Mouse (Mus musculus): ENCODE data around the gene Gm16181. TPM values are rescaled to one million over a fixed set of nuclear protein-coding genes. Genes with fewer than 3 reads are reported as not detected.
A peak's percentile ranks its signal among the peaks of the same experiment; 100 is the strongest.

Gene Gm16181
- 0.62 TPM in 1 of 2 replicates, not detected in the other for polyA plus RNA-seq (2015; fragmentation: Nextera tagmentation; extraction: Ambion mirVana)

DNA sequence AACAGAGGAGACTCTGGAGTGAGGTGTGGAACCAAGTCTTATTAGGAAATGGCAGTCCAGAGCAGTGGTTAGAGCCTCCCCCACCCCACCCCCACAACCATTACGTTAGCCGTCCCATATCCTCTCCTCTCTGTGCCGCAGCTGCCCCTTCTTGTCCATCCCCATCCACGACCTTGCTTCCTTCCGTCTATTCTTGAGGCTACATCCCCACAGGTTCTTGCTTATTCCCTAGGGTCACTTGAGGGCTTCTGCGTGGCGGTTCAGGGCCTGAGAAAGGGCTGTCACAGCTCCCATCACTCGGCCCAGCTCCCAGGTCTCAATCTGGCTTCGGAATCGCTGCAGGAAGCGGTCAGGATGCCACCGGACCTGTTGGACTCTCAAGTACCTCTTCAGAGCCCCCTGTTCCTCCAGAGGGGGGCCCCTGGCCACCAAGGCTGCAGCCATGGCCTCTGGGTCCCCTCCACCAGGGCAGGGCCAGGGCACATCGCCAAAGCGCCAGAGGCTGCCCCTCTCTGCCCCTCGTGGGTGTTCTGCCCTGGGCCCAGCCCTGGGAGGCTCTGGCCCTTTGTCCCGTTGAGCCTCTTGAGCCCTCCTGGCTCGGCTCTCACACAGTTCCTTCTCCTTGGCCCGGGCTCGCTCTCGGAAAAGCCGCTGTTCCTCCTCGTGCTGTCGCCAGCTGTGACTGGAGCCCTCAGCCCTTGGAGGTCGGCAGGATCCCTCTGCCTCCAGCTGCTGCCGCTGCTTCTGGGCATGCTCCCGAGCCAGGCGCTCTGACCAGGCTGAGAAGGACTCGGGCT is at the start of gene Gm16181:
Gene Gm16181, plus strand, starts transcription at position 679 of the 797 bp plus-strand sequence.
- 85% methylated on average over 28 of the region's 28 CpGs for WGBS
- H3K4me3 ChIP-seq (replicated peaks; ENCODE audit: low read length): no peak within 1 kb of the TSS
- H3K9me3 ChIP-seq (ENCODE audit: control insufficient read depth, low read length): no peaks in the 10 kb centered on the region
- H3K9ac ChIP-seq (replicated peaks; ENCODE audit: low read depth, low read length): no peak within 1 kb of the TSS
- no peak within 1 kb of the TSS for H3K27ac ChIP-seq (ENCODE audit: low read length)
- no peak for ATAC-seq
- peaks cover 7% of the 10 kb centered on the region; the same call in 1 of the 2 replicates for H3K36me3 ChIP-seq (ENCODE audit: control insufficient read depth, insufficient read depth)
- no peak within 1 kb of the TSS for H3K4me2 ChIP-seq (ENCODE audit: low read length)
- H3K4me1 ChIP-seq (replicated peaks; ENCODE audit: control insufficient read depth, insufficient read depth, low read length): no peaks in the 10 kb centered on the region
- H3K27me3 ChIP-seq (replicated peaks; ENCODE audit: control insufficient read depth, insufficient read depth, low read length): no peaks in the 10 kb centered on the region

DNA sequence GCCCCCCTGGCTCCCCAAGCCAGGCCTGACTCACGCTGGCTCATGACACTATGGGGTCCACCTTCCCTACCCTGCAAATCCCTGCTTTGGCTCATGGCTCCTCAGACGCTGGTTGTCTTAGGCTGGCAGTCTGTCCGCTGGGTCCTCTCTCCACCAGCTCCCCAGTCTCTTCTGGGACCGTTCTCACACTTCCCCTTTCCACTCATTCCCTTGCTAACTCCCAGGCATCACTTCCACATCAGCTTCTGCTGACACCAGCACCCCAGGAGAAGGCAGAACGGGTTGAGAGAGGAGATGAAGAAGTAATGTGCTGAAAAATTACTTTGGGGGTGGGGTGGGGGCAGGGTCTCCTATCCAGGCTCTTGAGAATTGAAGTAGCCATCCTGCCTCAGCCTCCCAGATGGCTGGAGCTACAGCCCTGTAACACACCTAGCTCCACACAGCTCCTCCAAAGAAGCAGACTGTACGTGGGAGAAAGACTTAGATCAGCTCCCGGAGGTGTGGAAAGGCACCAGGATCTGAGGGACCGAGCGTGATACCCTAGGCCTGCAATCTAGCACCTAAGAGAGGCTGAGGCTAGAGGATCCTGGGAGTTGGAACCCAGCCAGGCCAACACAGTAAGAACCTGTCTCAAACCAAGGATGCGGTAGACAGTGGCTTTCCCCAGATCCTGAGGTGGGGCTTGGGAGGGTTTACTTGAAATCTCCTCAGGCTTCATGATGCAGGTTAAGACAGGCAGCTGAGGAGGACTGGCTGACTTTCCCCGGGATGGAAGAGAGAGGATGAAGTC is 48.0 kb upstream of the Gm16181 start:
- Histone ChIP-seq H3K36me3 (ENCODE audit: control insufficient read depth, insufficient read depth) (no peaks in the 10 kb centered on the region), H3K4me1 (replicated peaks; ENCODE audit: control insufficient read depth, insufficient read depth, low read length) (no peaks in the 10 kb centered on the region), H3K4me2 (ENCODE audit: low read length) (no peak overlapping the region), H3K4me3 (replicated peaks; ENCODE audit: low read length) (no peak overlapping the region), H3K9me3 (ENCODE audit: control insufficient read depth, low read length) (no peaks in the 10 kb centered on the region), H3K27me3 (replicated peaks; ENCODE audit: control insufficient read depth, insufficient read depth, low read length) (no peaks in the 10 kb centered on the region), H3K9ac (replicated peaks; ENCODE audit: low read depth, low read length) (no peak overlapping the region), H3K27ac (ENCODE audit: low read length) (no peak overlapping the region)
- WGBS: 74% methylated on average over 11 of the region's 11 CpGs
- no peak for ATAC-seq

DNA sequence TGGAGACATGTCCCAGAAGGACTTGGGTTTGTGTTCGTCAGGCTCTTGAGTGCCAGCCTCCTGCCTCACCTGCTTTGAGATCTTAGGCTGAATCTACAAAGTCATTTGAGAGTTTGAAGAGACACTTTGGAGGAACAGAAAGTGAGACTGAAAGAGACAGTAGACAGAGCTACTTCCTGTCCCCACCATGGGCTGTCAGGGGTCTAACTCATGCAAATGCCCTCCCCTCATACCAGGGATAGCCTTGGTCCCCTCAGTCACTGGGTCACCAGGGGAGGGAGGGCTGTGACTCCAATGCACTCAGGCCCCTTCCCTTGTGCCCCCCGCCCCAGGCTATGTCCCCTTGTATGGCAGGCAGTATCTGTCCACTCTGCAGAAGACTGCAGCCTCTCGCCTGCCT is 47.3 kb upstream of the Gm16181 start:
- no peak for ATAC-seq
- Histone ChIP-seq H3K27me3 (replicated peaks; ENCODE audit: control insufficient read depth, insufficient read depth, low read length) (no peaks in the 10 kb centered on the region), H3K27ac (ENCODE audit: low read length) (no peak overlapping the region), H3K4me3 (replicated peaks; ENCODE audit: low read length) (no peak overlapping the region), H3K9me3 (ENCODE audit: control insufficient read depth, low read length) (no peaks in the 10 kb centered on the region), H3K36me3 (ENCODE audit: control insufficient read depth, insufficient read depth) (no peaks in the 10 kb centered on the region), H3K9ac (replicated peaks; ENCODE audit: low read depth, low read length) (no peak overlapping the region), H3K4me1 (replicated peaks; ENCODE audit: control insufficient read depth, insufficient read depth, low read length) (no peaks in the 10 kb centered on the region), H3K4me2 (ENCODE audit: low read length) (no peak overlapping the region)
- 84% methylated on average over 3 of the region's 3 CpGs for WGBS

DNA sequence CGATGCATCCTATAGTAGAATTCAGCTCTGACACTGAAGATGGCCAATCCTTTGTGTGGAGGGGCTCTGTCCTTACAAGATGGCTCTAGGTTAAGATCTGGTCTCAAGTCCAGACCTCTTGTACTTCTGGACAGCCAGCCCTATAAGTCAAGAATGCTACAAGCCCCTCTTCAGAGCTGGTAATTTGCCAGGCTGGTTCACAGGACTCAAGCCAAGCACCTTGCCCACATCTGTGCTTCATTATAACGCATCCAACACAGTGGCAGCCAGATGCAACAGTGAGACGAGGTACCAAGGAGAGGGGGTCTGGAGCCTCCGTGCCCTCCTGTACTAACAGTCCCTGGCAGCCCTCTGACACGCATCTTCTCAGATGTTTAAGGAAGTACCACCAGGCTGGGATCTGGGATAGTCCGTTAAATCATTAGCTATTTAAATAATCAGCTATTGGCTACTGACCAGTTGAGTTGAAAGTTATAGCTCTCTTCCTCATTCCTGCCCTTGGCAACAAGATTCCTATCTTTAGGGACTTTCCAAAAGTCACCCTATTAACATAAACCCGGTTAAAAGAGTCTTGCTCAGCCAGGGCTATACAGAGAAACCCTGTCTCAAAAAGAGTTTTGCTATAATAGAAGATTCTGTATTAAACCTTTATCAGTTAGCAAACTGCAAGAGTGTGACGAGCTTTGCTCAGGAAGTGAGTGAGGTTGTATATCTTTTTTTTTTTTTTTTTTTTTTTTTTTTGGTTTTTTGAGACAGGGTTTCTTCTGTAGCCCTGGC is 46.2 kb upstream of the Gm16181 start:
- WGBS: 73% methylated on average over 8 of the region's 8 CpGs

GRCm38 (mm10) chr17:35175382-35175781 is 45.3 kb upstream of the Gm16181 start:
- H3K27me3 ChIP-seq (replicated peaks; ENCODE audit: control insufficient read depth, insufficient read depth, low read length): no peaks in the 10 kb centered on the region
- no peaks in the 10 kb centered on the region for H3K9me3 ChIP-seq (ENCODE audit: control insufficient read depth, low read length)
- H3K27ac ChIP-seq (ENCODE audit: low read length): no peak overlapping the region
- H3K4me2 ChIP-seq (ENCODE audit: low read length): no peak overlapping the region
- no peak overlapping the region for H3K9ac ChIP-seq (replicated peaks; ENCODE audit: low read depth, low read length)
- H3K36me3 ChIP-seq (ENCODE audit: control insufficient read depth, insufficient read depth): no peaks in the 10 kb centered on the region
- ATAC-seq: no peak
- no peak overlapping the region for H3K4me3 ChIP-seq (replicated peaks; ENCODE audit: low read length)
- no peaks in the 10 kb centered on the region for H3K4me1 ChIP-seq (replicated peaks; ENCODE audit: control insufficient read depth, insufficient read depth, low read length)
- WGBS: 76% methylated on average over 6 of the region's 6 CpGs

More for the DNA sequence above, 46.2 kb upstream of the Gm16181 start:
- H3K9me3 ChIP-seq (ENCODE audit: control insufficient read depth, low read length): no peaks in the 10 kb centered on the region
- H3K4me3 ChIP-seq (replicated peaks; ENCODE audit: low read length): no peak overlapping the region
- no peak overlapping the region for H3K9ac ChIP-seq (replicated peaks; ENCODE audit: low read depth, low read length)
- no peak overlapping the region for H3K4me2 ChIP-seq (ENCODE audit: low read length)
- ATAC-seq: no peak
- no peaks in the 10 kb centered on the region for H3K4me1 ChIP-seq (replicated peaks; ENCODE audit: control insufficient read depth, insufficient read depth, low read length)
- no peaks in the 10 kb centered on the region for H3K27me3 ChIP-seq (replicated peaks; ENCODE audit: control insufficient read depth, insufficient read depth, low read length)
- H3K36me3 ChIP-seq (ENCODE audit: control insufficient read depth, insufficient read depth): no peaks in the 10 kb centered on the region
- H3K27ac ChIP-seq (ENCODE audit: low read length): no peak overlapping the region

DNA sequence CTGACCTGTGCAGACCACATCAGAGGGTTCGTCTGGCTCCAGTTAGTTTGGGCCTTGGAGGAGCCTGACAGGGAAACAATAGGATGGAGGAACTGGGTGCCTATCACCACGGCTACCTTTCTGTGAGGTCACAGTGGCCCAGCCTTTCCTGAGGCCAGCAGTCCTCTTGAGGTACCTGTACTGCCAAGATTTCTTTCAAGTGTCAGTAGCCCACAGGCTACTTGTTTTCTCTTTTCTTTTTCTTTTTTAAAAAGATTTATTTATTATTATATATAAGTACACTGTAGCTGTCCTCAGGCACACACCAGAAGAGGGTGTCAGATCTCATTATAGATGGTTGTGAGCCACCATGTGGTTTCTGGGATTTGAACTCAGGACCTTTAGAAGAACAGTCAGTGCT is 44.7 kb upstream of the Gm16181 start, which contains the start of gene Aif1:
Gene Aif1, minus strand, starts transcription at position 101 of the 400 bp plus-strand sequence.
- no peak within 1 kb of the TSS for H3K4me3 ChIP-seq (replicated peaks; ENCODE audit: low read length)
- no peaks in the 10 kb centered on the region for H3K9me3 ChIP-seq (ENCODE audit: control insufficient read depth, low read length)
- 43% methylated on average over 2 of the region's 2 CpGs for WGBS
- ATAC-seq: no peak
- no peak within 1 kb of the TSS for H3K9ac ChIP-seq (replicated peaks; ENCODE audit: low read depth, low read length)
- no peaks in the 10 kb centered on the region for H3K36me3 ChIP-seq (ENCODE audit: control insufficient read depth, insufficient read depth)
- no peaks in the 10 kb centered on the region for H3K27me3 ChIP-seq (replicated peaks; ENCODE audit: control insufficient read depth, insufficient read depth, low read length)
- no peak within 1 kb of the TSS for H3K4me2 ChIP-seq (ENCODE audit: low read length)
- H3K4me1 ChIP-seq (replicated peaks; ENCODE audit: control insufficient read depth, insufficient read depth, low read length): no peaks in the 10 kb centered on the region
- no peak within 1 kb of the TSS for H3K27ac ChIP-seq (ENCODE audit: low read length)

DNA sequence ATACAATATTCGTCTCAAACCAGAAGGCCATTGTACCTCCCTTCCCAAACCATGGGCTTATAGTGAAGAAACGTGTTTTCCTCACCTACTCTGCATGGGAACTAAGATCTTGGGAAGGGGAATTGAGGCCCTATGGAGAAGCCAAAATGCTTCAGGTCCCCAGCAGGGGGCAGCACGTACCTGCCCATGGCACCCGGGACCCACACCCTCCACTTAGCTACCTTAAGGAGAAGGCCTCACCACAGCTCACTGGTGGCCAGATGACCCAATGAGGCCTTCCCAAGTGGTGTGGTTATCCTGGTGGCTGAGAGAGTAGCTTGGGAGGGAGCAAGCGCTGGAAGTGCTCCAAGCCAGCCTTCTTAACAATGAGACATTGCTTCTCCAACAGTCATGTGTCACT is 42.1 kb upstream of the Gm16181 start:
- no peak overlapping the region for H3K27ac ChIP-seq (ENCODE audit: low read length)
- H3K4me3 ChIP-seq (replicated peaks; ENCODE audit: low read length): no peak overlapping the region
- H3K27me3 ChIP-seq (replicated peaks; ENCODE audit: control insufficient read depth, insufficient read depth, low read length): no peaks in the 10 kb centered on the region
- H3K36me3 ChIP-seq (ENCODE audit: control insufficient read depth, insufficient read depth): no peaks in the 10 kb centered on the region
- WGBS: 10% methylated on average over 5 of the region's 5 CpGs
- ATAC-seq: 0 out of 2 replicates have a peak, but pooled peaks have one; percentile 49
- H3K9ac ChIP-seq (replicated peaks; ENCODE audit: low read depth, low read length): no peak overlapping the region
- no peaks in the 10 kb centered on the region for H3K9me3 ChIP-seq (ENCODE audit: control insufficient read depth, low read length)
- H3K4me2 ChIP-seq (ENCODE audit: low read length): no peak overlapping the region
- no peaks in the 10 kb centered on the region for H3K4me1 ChIP-seq (replicated peaks; ENCODE audit: control insufficient read depth, insufficient read depth, low read length)

DNA sequence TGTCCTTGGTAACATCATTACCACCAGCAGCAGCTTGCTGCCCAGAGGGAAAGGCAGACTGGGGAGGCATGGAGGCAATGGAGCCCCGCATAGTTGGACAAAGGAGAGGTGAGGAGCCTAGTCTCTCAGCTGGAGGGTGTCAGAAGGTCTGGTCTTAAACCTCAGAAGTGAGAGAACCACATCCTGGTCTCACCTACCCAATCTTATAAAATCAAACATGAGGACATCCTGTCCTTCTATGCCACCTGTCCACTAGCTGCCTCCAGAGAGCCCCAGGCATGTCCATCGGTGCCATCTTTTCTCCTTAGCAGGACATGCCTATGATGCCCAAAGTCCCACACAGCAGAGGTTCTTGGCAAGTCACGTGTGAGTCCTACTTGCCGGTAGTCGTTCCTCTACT is 40.5 kb upstream of the Gm16181 start:
- no peaks in the 10 kb centered on the region for H3K4me1 ChIP-seq (replicated peaks; ENCODE audit: control insufficient read depth, insufficient read depth, low read length)
- H3K36me3 ChIP-seq (ENCODE audit: control insufficient read depth, insufficient read depth): no peaks in the 10 kb centered on the region
- H3K27ac ChIP-seq (ENCODE audit: low read length): no peak overlapping the region
- H3K9me3 ChIP-seq (ENCODE audit: control insufficient read depth, low read length): no peaks in the 10 kb centered on the region
- WGBS: 91% methylated on average over 5 of the region's 5 CpGs
- H3K4me2 ChIP-seq (ENCODE audit: low read length): no peak overlapping the region
- H3K4me3 ChIP-seq (replicated peaks; ENCODE audit: low read length): no peak overlapping the region
- no peaks in the 10 kb centered on the region for H3K27me3 ChIP-seq (replicated peaks; ENCODE audit: control insufficient read depth, insufficient read depth, low read length)
- no peak overlapping the region for H3K9ac ChIP-seq (replicated peaks; ENCODE audit: low read depth, low read length)
- no peak for ATAC-seq

Measured in forebrain, embryonic 16.5 days (tissue).